ENCODE assay signal across 9 mouse cellular contexts in the genomic region with DNA sequence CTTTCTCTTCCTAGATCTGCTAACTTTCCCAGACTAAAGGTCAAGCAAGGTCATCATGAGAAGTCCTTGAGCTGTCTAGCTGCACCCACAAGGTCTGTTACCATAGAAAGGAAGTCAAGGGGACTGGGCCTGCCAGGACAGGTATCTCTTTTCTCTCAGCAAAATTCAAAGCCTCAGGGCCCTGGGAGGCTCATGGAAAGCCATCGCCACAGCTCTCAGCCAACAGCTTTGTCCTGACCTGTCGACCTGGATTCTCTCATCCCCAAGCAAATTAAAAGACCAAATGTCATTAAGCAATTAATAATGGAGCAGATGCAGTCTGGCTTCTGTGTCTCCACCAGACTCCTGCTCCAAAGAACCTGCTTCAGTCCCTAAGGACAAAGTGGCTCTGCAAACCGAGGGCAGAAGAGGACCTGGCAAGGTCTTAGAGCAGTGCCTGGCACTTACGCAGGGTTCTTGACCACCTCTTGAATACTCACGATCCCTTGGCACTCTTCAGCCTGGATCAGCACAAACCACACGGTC. TPM values are rescaled to one million over a fixed set of nuclear protein-coding genes. Genes with fewer than 3 reads are reported as not detected.
A peak's percentile ranks its signal among the peaks of the same experiment; 100 is the strongest.
DNase-seq lines count a peak whose midpoint lies in the region; ATAC-seq and TF ChIP-seq lines count a peak whose summit lies in the region.
"Had no signal": no experiment of that assay in that cellular context is flagged by ENCODE, and none has a peak within 500 bp of the region (broad histone marks: within the 10 kb centered on the region; RNA-seq: fewer than 3 reads in every experiment).

No protein-coding gene starts in this region.

- TF ChIP-seq CTCF in forebrain, postnatal 0 days (IDR thresholded peaks at IDR 0.05; ENCODE audit: low read depth) = no peak

- no peaks in the 10 kb centered on the region for H3K9me3 ChIP-seq in forebrain, embryonic 12.5 days
- no peaks in the 10 kb centered on the region for H3K9me3 ChIP-seq in forebrain, postnatal 0 days (ENCODE audit: low read length)
- H3K9me3 ChIP-seq in lung, embryonic 15.5 days = no peaks in the 10 kb centered on the region
- H3K9me3 ChIP-seq in forebrain, embryonic 13.5 days (replicated peaks) = no peaks in the 10 kb centered on the region
- H3K9me3 ChIP-seq in midbrain, embryonic 16.5 days (replicated peaks; ENCODE audit: control insufficient read depth, low read length, poor library complexity, severe bottlenecking) = no peaks in the 10 kb centered on the region

- no peak for DNase-seq in forebrain, postnatal 0 days
- DNase-seq in lung, postnatal 4 days = no peak
- no peak for DNase-seq in ovary, postnatal 14 days (ENCODE audit: low spot score)
- no peak for DNase-seq in spleen, adult 12 weeks (ENCODE audit: low spot score)

- 69% methylated on average over 6 of the region's 6 CpGs for WGBS in forebrain, embryonic 12.5 days
- 77% methylated on average over 6 of the region's 6 CpGs for WGBS in forebrain, postnatal 0 days
- 61% methylated on average over 6 of the region's 6 CpGs for WGBS in lung, embryonic 15.5 days
- WGBS in forebrain, embryonic 13.5 days = 72% methylated on average over 6 of the region's 6 CpGs
- 73% methylated on average over 6 of the region's 6 CpGs for WGBS in midbrain, embryonic 16.5 days

- 0 out of 2 replicates have a peak overlapping the region, but pooled peaks have one; percentile 45 for H3K4me2 ChIP-seq in forebrain, embryonic 12.5 days
- no peak overlapping the region for H3K4me2 ChIP-seq in forebrain, postnatal 0 days (ENCODE audit: low read depth)
- H3K4me2 ChIP-seq in lung, embryonic 15.5 days = peak overlapping the region; percentile 54
- H3K4me2 ChIP-seq in forebrain, embryonic 13.5 days = no peak overlapping the region
- no peak overlapping the region for H3K4me2 ChIP-seq in midbrain, embryonic 16.5 days (ENCODE audit: low read length)

- H3K36me3 ChIP-seq in forebrain, embryonic 12.5 days (replicated peaks) = peaks cover 19% of the 10 kb centered on the region
- H3K36me3 ChIP-seq in forebrain, postnatal 0 days (ENCODE audit: insufficient read depth) = peaks cover 7% of the 10 kb centered on the region
- H3K36me3 ChIP-seq in lung, embryonic 15.5 days = peaks cover 7% of the 10 kb centered on the region
- H3K36me3 ChIP-seq in forebrain, embryonic 13.5 days (ENCODE audit: poor library complexity, severe bottlenecking) = peaks cover 22% of the 10 kb centered on the region
- 0 out of 2 replicates have a peak, but pooled peaks cover 5% of the 10 kb centered on the region for H3K36me3 ChIP-seq in midbrain, embryonic 16.5 days (ENCODE audit: control insufficient read depth, insufficient read depth, low read length)

- H3K27me3 ChIP-seq in forebrain, embryonic 12.5 days = no peaks in the 10 kb centered on the region
- no peaks in the 10 kb centered on the region for H3K27me3 ChIP-seq in forebrain, postnatal 0 days (ENCODE audit: insufficient read depth, low read length)
- H3K27me3 ChIP-seq in lung, embryonic 15.5 days = no peaks in the 10 kb centered on the region
- no peaks in the 10 kb centered on the region for H3K27me3 ChIP-seq in forebrain, embryonic 13.5 days
- no peaks in the 10 kb centered on the region for H3K27me3 ChIP-seq in midbrain, embryonic 16.5 days (ENCODE audit: control insufficient read depth, insufficient read depth, low read depth, low read length)
- H3K27me3 ChIP-seq: CH12.LX had no signal

- H3K4me1 ChIP-seq in forebrain, embryonic 12.5 days = peaks cover 13% of the 10 kb centered on the region
- no peaks in the 10 kb centered on the region for H3K4me1 ChIP-seq in forebrain, postnatal 0 days (ENCODE audit: insufficient read depth)
- peaks cover 7% of the 10 kb centered on the region; the same call in 1 of the 2 replicates for H3K4me1 ChIP-seq in lung, embryonic 15.5 days
- H3K4me1 ChIP-seq in forebrain, embryonic 13.5 days = peaks cover 14% of the 10 kb centered on the region
- peaks cover 6% of the 10 kb centered on the region for H3K4me1 ChIP-seq in midbrain, embryonic 16.5 days (ENCODE audit: control insufficient read depth, insufficient read depth, low read length)

- no peak overlapping the region for H3K9ac ChIP-seq in forebrain, embryonic 12.5 days
- no peak overlapping the region for H3K9ac ChIP-seq in forebrain, postnatal 0 days
- H3K9ac ChIP-seq in lung, embryonic 15.5 days = no peak overlapping the region
- 0 out of 2 replicates have a peak overlapping the region, but pooled peaks have one; percentile 74 for H3K9ac ChIP-seq in forebrain, embryonic 13.5 days
- no peak overlapping the region for H3K9ac ChIP-seq in midbrain, embryonic 16.5 days (ENCODE audit: low read depth, low read length)

- no peak overlapping the region for H3K27ac ChIP-seq in forebrain, embryonic 12.5 days
- H3K27ac ChIP-seq in forebrain, postnatal 0 days (ENCODE audit: low read depth, low read length) = no peak overlapping the region
- H3K27ac ChIP-seq in lung, embryonic 15.5 days = no peak overlapping the region
- H3K27ac ChIP-seq in forebrain, embryonic 13.5 days = no peak overlapping the region
- H3K27ac ChIP-seq in midbrain, embryonic 16.5 days (ENCODE audit: low read length) = no peak overlapping the region

- no peak overlapping the region for H3K4me3 ChIP-seq in forebrain, embryonic 12.5 days (replicated peaks)
- H3K4me3 ChIP-seq in forebrain, postnatal 0 days (ENCODE audit: low read depth, low read length) = no peak overlapping the region
- no peak overlapping the region; the same call in 1 of the 2 replicates for H3K4me3 ChIP-seq in lung, embryonic 15.5 days
- H3K4me3 ChIP-seq in forebrain, embryonic 13.5 days = 0 out of 2 replicates have a peak overlapping the region, but pooled peaks have one; percentile 64
- H3K4me3 ChIP-seq in midbrain, embryonic 16.5 days (ENCODE audit: low read depth, low read length) = no peak overlapping the region; the same call in 1 of the 2 replicates

- peak; percentile 20; the same call in 1 of the 2 replicates for ATAC-seq in forebrain, embryonic 12.5 days (ENCODE audit: low FRiP score)
- no peak for ATAC-seq in forebrain, postnatal 0 days
- no peak for ATAC-seq in lung, embryonic 15.5 days (ENCODE audit: borderline replicate concordance, extremely low read depth, low FRiP score, low TSS enrichment)
- ATAC-seq in forebrain, embryonic 13.5 days = peak; percentile 6; the same call in 1 of the 2 replicates
- peak; percentile 12 for ATAC-seq in midbrain, embryonic 16.5 days

RNA-seq across cellular contexts. Expression of gene Aars2, which starts 0.6 kb away (rescaled TPM):
- 22.8 and 26.5 TPM in 2 replicates for polyA plus RNA-seq in forebrain, embryonic 12.5 days (2016; fragmentation: Nextera tagmentation; extraction: Ambion mirVana)
- total RNA-seq in forebrain, postnatal 0 days (2014; rRNA removed) = 19.2 and 20.8 TPM in 2 replicates
- 10.9 and 12.0 TPM in 2 replicates for polyA plus RNA-seq in forebrain, postnatal 0 days (2015; fragmentation: Nextera tagmentation; extraction: Ambion mirVana)
- 20.6 and 21.0 TPM in 2 replicates for polyA plus RNA-seq in lung, embryonic 15.5 days (2015; fragmentation: Nextera tagmentation; extraction: Ambion mirVana)
- 16.8 and 19.0 TPM in 2 replicates for polyA plus RNA-seq in forebrain, embryonic 13.5 days (2015; fragmentation: Nextera tagmentation; extraction: Ambion mirVana)
- polyA plus RNA-seq in midbrain, embryonic 16.5 days (2015; fragmentation: Nextera tagmentation; extraction: Ambion mirVana) = 17.6 and 18.2 TPM in 2 replicates

RNA-seq across cellular contexts. Expression of gene Tcte1, which starts 17.2 kb away (rescaled TPM):
- polyA plus RNA-seq in forebrain, embryonic 12.5 days (2016; fragmentation: Nextera tagmentation; extraction: Ambion mirVana) = 1.1 and 2.4 TPM in 2 replicates
- total RNA-seq in forebrain, postnatal 0 days (2014; rRNA removed) = 1.0 and 1.4 TPM in 2 replicates
- polyA plus RNA-seq in forebrain, postnatal 0 days (2015; fragmentation: Nextera tagmentation; extraction: Ambion mirVana) = 4.7 and 5.7 TPM in 2 replicates
- 0.82 and 0.94 TPM in 2 replicates for polyA plus RNA-seq in lung, embryonic 15.5 days (2015; fragmentation: Nextera tagmentation; extraction: Ambion mirVana)
- polyA plus RNA-seq in forebrain, embryonic 13.5 days (2015; fragmentation: Nextera tagmentation; extraction: Ambion mirVana) = 2.1 and 3.1 TPM in 2 replicates
- 4.3 and 5.0 TPM in 2 replicates for polyA plus RNA-seq in midbrain, embryonic 16.5 days (2015; fragmentation: Nextera tagmentation; extraction: Ambion mirVana)
- total RNA-seq: CH12.LX had no signal

RNA-seq across cellular contexts. Expression of gene Spats1, which starts 30.8 kb away (rescaled TPM):
- 1.1 and 1.8 TPM in 2 replicates for polyA plus RNA-seq in forebrain, embryonic 12.5 days (2016; fragmentation: Nextera tagmentation; extraction: Ambion mirVana)
- total RNA-seq in forebrain, postnatal 0 days (2014; rRNA removed) = 0.92 and 1.6 TPM in 2 replicates
- 1.3 and 2.7 TPM in 2 replicates for polyA plus RNA-seq in forebrain, postnatal 0 days (2015; fragmentation: Nextera tagmentation; extraction: Ambion mirVana)
- polyA plus RNA-seq in lung, embryonic 15.5 days (2015; fragmentation: Nextera tagmentation; extraction: Ambion mirVana) = 0.48 and 0.52 TPM in 2 replicates
- 1.2 and 1.5 TPM in 2 replicates for polyA plus RNA-seq in forebrain, embryonic 13.5 days (2015; fragmentation: Nextera tagmentation; extraction: Ambion mirVana)
- polyA plus RNA-seq in midbrain, embryonic 16.5 days (2015; fragmentation: Nextera tagmentation; extraction: Ambion mirVana) = 2.5 and 3.1 TPM in 2 replicates

RNA-seq across cellular contexts. Expression of gene Tmem151b, which starts 43.5 kb away (rescaled TPM):
- polyA plus RNA-seq in forebrain, embryonic 12.5 days (2016; fragmentation: Nextera tagmentation; extraction: Ambion mirVana) = 8.5 and 13.4 TPM in 2 replicates
- total RNA-seq in forebrain, postnatal 0 days (2014; rRNA removed) = 79.2 and 79.6 TPM in 2 replicates
- polyA plus RNA-seq in forebrain, postnatal 0 days (2015; fragmentation: Nextera tagmentation; extraction: Ambion mirVana) = 32.2 and 33.7 TPM in 2 replicates
- polyA plus RNA-seq in lung, embryonic 15.5 days (2015; fragmentation: Nextera tagmentation; extraction: Ambion mirVana) = 1.7 and 2.0 TPM in 2 replicates
- polyA plus RNA-seq in forebrain, embryonic 13.5 days (2015; fragmentation: Nextera tagmentation; extraction: Ambion mirVana) = 23.1 and 26.2 TPM in 2 replicates
- polyA plus RNA-seq in midbrain, embryonic 16.5 days (2015; fragmentation: Nextera tagmentation; extraction: Ambion mirVana) = 31.0 and 32.5 TPM in 2 replicates

RNA-seq across cellular contexts. Expression of gene Nfkbie, which starts 49.5 kb away (rescaled TPM):
- polyA plus RNA-seq in forebrain, embryonic 12.5 days (2016; fragmentation: Nextera tagmentation; extraction: Ambion mirVana) = 5.5 and 5.7 TPM in 2 replicates
- total RNA-seq in forebrain, postnatal 0 days (2014; rRNA removed) = 2.8 and 3.1 TPM in 2 replicates
- 2.2 and 2.7 TPM in 2 replicates for polyA plus RNA-seq in forebrain, postnatal 0 days (2015; fragmentation: Nextera tagmentation; extraction: Ambion mirVana)
- polyA plus RNA-seq in lung, embryonic 15.5 days (2015; fragmentation: Nextera tagmentation; extraction: Ambion mirVana) = 3.0 and 5.0 TPM in 2 replicates
- 5.1 TPM in 2 replicates for polyA plus RNA-seq in forebrain, embryonic 13.5 days (2015; fragmentation: Nextera tagmentation; extraction: Ambion mirVana)
- 3.6 and 3.7 TPM in 2 replicates for polyA plus RNA-seq in midbrain, embryonic 16.5 days (2015; fragmentation: Nextera tagmentation; extraction: Ambion mirVana)

Comparison
In these comparisons a context has a peak if more than half of its experiments do, and no peak if none do; other contexts are left out.
1. ATAC-seq: peak in forebrain, embryonic 12.5 days (single experiment), forebrain, embryonic 13.5 days (single experiment) and midbrain, embryonic 16.5 days (single experiment); none in forebrain, postnatal 0 days (single experiment) and lung, embryonic 15.5 days (single experiment).
2. H3K4me2 ChIP-seq: peak in forebrain, embryonic 12.5 days (single experiment) and lung, embryonic 15.5 days (single experiment); none in forebrain, postnatal 0 days (single experiment), forebrain, embryonic 13.5 days (single experiment) and midbrain, embryonic 16.5 days (single experiment).